Mouse (Mus musculus) liver, embryonic 12.5 days (tissue): Measurements from ENCODE around the gene Spata3. TPM values are rescaled to one million over a fixed set of nuclear protein-coding genes. Genes with fewer than 3 reads are reported as not detected.
A peak's percentile ranks its signal among the peaks of the same experiment; 100 is the strongest.

Experiments used
- ATAC-seq: fragments of 200-750 bp; cut with Nextera tagmentation; 2 replicates; pipeline ENCODE4 v1.8.0; 2017; ENCODE audit warnings: moderate number of reproducible peaks, mild to moderate bottlenecking, moderate library complexity
- H3K27ac ChIP-seq: fragments of 300-500 bp; sonication (generic); 2 replicates; pipeline ENCODE4 v1.5.1; 2016; ENCODE audit warnings: mild to moderate bottlenecking
- H3K27me3 ChIP-seq: fragments of 300-500 bp; sonication (generic); replicated peaks from 2 replicates; pipeline ENCODE4 v1.6.1; 2016; ENCODE audit warnings: mild to moderate bottlenecking, moderate library complexity
- H3K36me3 ChIP-seq: fragments of 300-500 bp; sonication (generic); 2 replicates; pipeline ENCODE4 v1.6.1; 2016; ENCODE audit warnings: mild to moderate bottlenecking, moderate library complexity
- H3K4me1 ChIP-seq: fragments of 300-500 bp; sonication (generic); 2 replicates; pipeline ENCODE4 v1.6.1; 2016
- H3K4me2 ChIP-seq: fragments of 300-500 bp; sonication (generic); 2 replicates; pipeline ENCODE4 v1.6.1; 2016; ENCODE audit warnings: mild to moderate bottlenecking, moderate library complexity
- H3K4me3 ChIP-seq: fragments of 300-500 bp; sonication (generic); 2 replicates; pipeline ENCODE4 v1.5.1; 2016; ENCODE audit warnings: mild to moderate bottlenecking, moderate library complexity
- H3K9ac ChIP-seq: fragments of 300-500 bp; sonication (generic); 2 replicates; pipeline ENCODE4 v1.6.1; 2016; ENCODE audit warnings: mild to moderate bottlenecking, moderate library complexity
- H3K9me3 ChIP-seq: fragments of 300-500 bp; sonication (generic); replicated peaks from 2 replicates; pipeline ENCODE4 v1.6.1; 2016; ENCODE audit warnings: mild to moderate bottlenecking, moderate library complexity
- WGBS: fragments of 180-500 bp; shearing (Covaris S2); methylation state at CpG from one replicate; pipeline ENCODE4 v1.1.7; 2016; ENCODE audit not compliant: insufficient replicate concordance; 5-methylcytosine and 5-hydroxymethylcytosine counted together
- polyA plus RNA-seq: library from polyadenylated mRNA; unstranded; fragments of >200 nt; fragmentation: Nextera tagmentation; extraction: Ambion mirVana; gene quantifications from 2 replicates; pipeline ENCODE4 v1.2.1, GENCODE M21; 2016

Gene Spata3
- polyA plus RNA-seq, 1 experiment from 2014 or later, result 0.19 TPM

DNA sequence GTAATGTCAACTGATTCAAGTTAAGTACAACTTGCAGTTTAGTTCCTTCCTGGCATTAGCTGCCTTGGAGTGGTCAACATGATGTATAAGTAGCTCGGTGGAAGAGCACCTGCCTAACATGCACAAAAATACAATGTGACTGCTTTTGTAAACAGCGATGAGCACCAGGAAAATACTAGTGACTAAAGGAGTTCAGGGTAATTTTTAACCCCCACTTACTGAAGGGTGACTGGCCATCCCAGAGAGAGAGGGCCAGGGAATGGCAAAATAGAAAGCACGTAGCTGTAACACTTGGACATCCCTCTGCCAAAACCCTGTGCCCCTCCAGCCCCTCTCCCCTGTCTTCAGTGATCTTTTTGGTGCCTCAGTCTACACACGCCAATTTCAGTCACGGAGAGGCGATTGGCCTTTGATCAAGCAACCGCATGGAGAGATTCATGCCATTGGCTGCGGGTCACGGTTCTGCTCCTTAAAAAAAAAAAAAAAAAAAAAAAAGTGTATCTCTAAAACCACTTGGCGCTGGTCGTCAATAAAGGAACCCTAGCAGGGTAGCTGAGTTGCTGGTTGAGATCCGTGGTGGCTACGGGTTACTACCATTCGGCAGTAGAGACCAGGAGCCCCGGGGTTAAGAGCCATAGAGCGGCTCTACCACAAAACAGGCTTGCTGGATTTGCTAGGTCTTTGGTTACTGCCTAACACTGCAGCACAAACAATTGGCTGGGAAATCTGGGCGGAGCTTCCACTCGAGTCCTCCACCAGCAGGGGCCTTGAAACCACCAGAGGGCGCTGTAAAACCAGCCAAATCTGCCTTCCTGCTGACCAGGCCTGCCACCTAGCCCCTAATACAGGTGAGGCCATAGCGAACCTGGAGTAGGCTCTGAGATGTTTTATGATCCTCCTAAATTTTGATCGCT lies 42.5 kb downstream of the Spata3 start:
- H3K9ac ChIP-seq, result peak overlapping the region; percentile 55; the same call in 1 of the 2 replicates
- 0 out of 2 replicates have a peak overlapping the region, but pooled peaks have one; percentile 48 for H3K27ac ChIP-seq
- no peaks in the 10 kb centered on the region for H3K36me3 ChIP-seq
- WGBS, result 10% methylated on average over 21 of the region's 21 CpGs
- peak; percentile 75 for ATAC-seq
- peak overlapping the region; percentile 72 for H3K4me2 ChIP-seq
- peak overlapping the region; percentile 50 for H3K4me3 ChIP-seq
- peaks cover 23% of the 10 kb centered on the region for H3K4me1 ChIP-seq
- no peaks in the 10 kb centered on the region for H3K9me3 ChIP-seq
- no peaks in the 10 kb centered on the region for H3K27me3 ChIP-seq

DNA sequence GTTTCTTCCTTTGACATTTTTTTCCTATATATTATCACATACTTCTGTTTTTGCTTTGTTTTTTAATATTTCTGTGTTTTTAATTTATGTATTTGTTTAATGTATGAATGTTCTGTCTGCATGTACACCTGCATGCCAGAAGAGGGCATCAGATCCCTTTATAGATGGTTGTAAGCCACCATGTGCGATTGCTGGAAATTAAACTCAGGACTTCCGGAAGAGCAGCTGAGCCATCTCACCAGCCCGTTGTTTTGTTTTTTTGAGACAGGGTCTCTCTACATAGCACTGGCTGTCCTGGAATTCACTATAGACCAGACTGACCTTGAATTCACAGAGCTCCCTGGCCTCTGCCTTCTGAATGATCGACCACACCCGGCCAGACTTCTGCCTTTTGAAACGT lies 45.9 kb downstream of the Spata3 start:
- ATAC-seq, result no peak
- H3K9ac ChIP-seq, result no peak overlapping the region
- no peaks in the 10 kb centered on the region for H3K27me3 ChIP-seq
- no peak overlapping the region for H3K4me2 ChIP-seq
- 75% methylated on average over 6 of the region's 6 CpGs for WGBS
- no peak overlapping the region for H3K4me3 ChIP-seq
- peaks cover 11% of the 10 kb centered on the region for H3K36me3 ChIP-seq
- no peak overlapping the region for H3K27ac ChIP-seq
- peaks cover 4% of the 10 kb centered on the region; the same call in 1 of the 2 replicates for H3K9me3 ChIP-seq
- H3K4me1 ChIP-seq, result peaks cover 43% of the 10 kb centered on the region

DNA sequence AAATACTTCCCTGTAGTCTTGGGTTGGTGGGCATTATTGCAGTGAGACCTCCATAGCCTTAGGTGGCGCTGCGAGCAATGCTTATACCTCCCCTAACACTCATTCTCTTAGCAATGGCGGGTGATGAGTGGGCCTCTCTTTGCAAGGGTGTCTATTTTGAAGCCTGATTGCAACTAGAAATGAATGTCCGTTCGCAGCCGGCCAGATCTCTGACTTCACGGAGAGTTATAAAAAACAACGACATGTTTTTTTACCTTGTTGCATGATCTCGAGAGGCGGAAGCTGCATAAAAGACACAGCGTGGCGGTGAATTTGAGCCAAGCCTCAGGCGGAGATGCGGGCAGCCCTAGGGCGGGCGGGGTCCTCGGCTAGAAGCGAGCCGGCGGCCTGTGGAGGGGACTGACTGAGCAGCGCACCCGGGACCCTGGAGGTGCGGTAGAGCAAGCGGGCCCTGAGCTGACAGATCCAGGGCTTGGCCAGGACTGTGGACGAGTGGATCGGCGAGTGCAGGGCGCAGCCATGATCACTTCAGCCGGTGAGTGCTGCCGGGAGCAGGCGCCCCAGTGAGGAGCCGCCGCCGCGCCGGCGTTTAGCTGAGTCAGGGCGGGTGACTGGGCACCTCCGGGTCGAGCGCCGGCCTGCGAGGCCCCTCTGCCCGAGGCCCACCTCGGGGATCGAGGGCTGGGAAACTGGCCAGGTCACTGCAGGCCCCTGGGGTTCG lies 47.8 kb downstream of the Spata3 start, which contains the start of gene Psmd1:
TSS of gene Psmd1 (plus strand) at position 117 of the 721 bp plus-strand sequence.
- WGBS, result under 1% methylated on average over 46 of the region's 47 CpGs
- peak; percentile 91 for ATAC-seq
- Histone ChIP-seq H3K4me2 (peak within 1 kb of the TSS; percentile 92), H3K4me3 (peak within 1 kb of the TSS; percentile 99), H3K4me1 (peaks cover 48% of the 10 kb centered on the region), H3K27ac (peak within 1 kb of the TSS; percentile 87), H3K9ac (peak within 1 kb of the TSS; percentile 98), H3K27me3 (no peaks in the 10 kb centered on the region), H3K9me3 (peaks cover 4% of the 10 kb centered on the region; the same call in 1 of the 2 replicates), H3K36me3 (peaks cover 14% of the 10 kb centered on the region)

DNA sequence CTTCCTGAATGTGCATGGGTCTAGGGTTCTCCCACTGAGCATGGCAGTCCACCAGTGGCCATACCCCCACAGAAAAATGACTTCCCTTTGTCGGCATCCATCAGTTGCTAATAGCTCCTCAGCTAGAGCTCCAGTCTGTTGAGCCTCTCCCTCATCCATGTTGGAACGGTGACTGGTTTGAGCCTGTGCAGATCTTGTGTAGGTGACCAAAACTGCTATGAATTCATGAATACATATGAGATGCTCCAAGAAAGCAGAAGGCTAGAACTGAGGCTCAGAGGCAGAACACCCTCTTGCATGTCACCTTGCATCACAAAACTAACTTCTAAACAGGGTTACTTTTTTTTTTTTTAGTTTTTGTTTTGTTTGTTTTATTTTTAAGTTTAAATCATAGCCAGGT lies 59.9 kb downstream of the Spata3 start:
- no peak overlapping the region for H3K4me3 ChIP-seq
- no peaks in the 10 kb centered on the region for H3K27me3 ChIP-seq
- WGBS, result 86% methylated on average over 2 of the region's 2 CpGs
- no peaks in the 10 kb centered on the region for H3K9me3 ChIP-seq
- H3K4me2 ChIP-seq, result no peak overlapping the region
- no peaks in the 10 kb centered on the region for H3K4me1 ChIP-seq
- H3K36me3 ChIP-seq, result peaks cover 91% of the 10 kb centered on the region
- H3K27ac ChIP-seq, result no peak overlapping the region
- H3K9ac ChIP-seq, result no peak overlapping the region
- no peak for ATAC-seq

Other genes with a start within 250 kb of the Spata3 start
- 2.5 and 3.2 TPM in 2 replicates for gene A630001G21Rik, start 238.2 kb upstream of the Spata3 start, polyA plus RNA-seq
- 25.3 and 25.9 TPM in 2 replicates for gene Cab39, start 223.4 kb upstream of the Spata3 start, polyA plus RNA-seq
- 41.3 and 42.3 TPM in 2 replicates for gene Itm2c, start 122.5 kb upstream of the Spata3 start, polyA plus RNA-seq
- not detected in 2 replicates for gene 4933407L21Rik, start 88.3 kb upstream of the Spata3 start, polyA plus RNA-seq
- gene Gpr55, start 55.8 kb upstream of the Spata3 start, polyA plus RNA-seq, result not detected in 2 replicates
- gene 2810459M11Rik, start 29.0 kb downstream of the Spata3 start, polyA plus RNA-seq, result 21.8 and 22.3 TPM in 2 replicates
- 167 and 168 TPM in 2 replicates for gene Psmd1, start 47.6 kb downstream of the Spata3 start, polyA plus RNA-seq
- 0.26 and 0.51 TPM in 2 replicates for gene Htr2b, start 95.2 kb downstream of the Spata3 start, polyA plus RNA-seq
- 0.30 TPM in 1 of 2 replicates, not detected in the other for gene Gm21972, start 116.8 kb downstream of the Spata3 start, polyA plus RNA-seq
- gene Armc9, start 138.0 kb downstream of the Spata3 start, polyA plus RNA-seq, result 15.2 and 16.9 TPM in 2 replicates